Mouse (Mus musculus) brain, embryonic 14.5 days (tissue): ENCODE measurements around the gene Traf7. TPM values are rescaled to one million over a fixed set of nuclear protein-coding genes. Genes with fewer than 3 reads are reported as not detected.

Experiments
- DNase-seq: peaks from one replicate; pipeline ENCODE4 v3.0.0-alpha.2; 2011; ENCODE audit warnings: low read depth
- CTCF ChIP-seq: fragments of 200-500 bp; IDR thresholded peaks from 2 replicates; pipeline ENCODE4 v1.5.1; 2012; ENCODE audit warnings: inconsistent platforms, mild to moderate bottlenecking, moderate library complexity, borderline replicate concordance; ENCODE audit not compliant: insufficient read depth, insufficient read length; ENCODE audit errors: extremely low read depth
- POLR2A ChIP-seq: fragments of 200-500 bp; IDR thresholded peaks from 2 replicates; pipeline ENCODE4 v1.6.1; 2012; ENCODE audit warnings: mild to moderate bottlenecking, inconsistent platforms, borderline replicate concordance; ENCODE audit not compliant: poor library complexity, insufficient read depth, insufficient read length, severe bottlenecking; ENCODE audit errors: extremely low read depth
- polyA plus RNA-seq: library from polyadenylated mRNA; depleted of rRNA; stranded (reverse); fragments of >200 nt; gene quantifications from 2 replicates; pipeline ENCODE4 v1.2.3, GENCODE M21; 2012

Traf7 gene
- polyA plus RNA-seq, 1 experiment, result 310 TPM

DNA sequence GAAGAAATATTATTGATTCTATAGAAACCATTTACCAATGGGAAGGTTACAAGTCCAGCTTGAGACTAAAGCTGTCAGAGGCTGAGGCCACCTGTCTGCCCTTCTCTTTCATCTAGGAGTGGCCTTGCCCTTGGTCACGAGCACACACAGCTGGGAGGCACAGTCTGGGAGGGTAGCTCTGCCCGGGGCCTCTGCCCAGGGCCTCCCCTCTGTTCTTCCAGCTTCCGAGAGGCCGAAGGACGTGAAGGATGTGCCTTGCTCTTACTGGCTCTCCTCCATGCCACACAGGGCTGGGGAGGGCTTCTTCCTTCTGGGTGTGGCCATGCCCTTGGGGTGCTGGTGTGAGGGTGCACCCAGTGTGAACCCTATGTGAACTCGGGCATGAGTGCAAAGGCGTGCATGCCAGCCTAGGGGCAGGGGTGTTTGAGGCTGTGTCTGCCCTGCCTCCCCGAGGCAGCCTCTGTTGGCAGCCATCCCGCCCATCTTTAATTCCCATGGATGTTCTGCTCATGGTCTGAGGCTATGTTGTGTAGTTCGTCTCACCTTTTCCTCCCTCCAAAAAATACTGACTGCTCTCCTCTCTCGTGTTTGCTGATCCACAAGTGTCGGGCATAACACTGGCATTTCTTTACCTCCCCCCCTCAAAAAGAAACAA, 19.8 kb downstream of the Traf7 start:
- no peak for DNase-seq
- TF ChIP-seq CTCF (no peak), POLR2A (no peak)

DNA sequence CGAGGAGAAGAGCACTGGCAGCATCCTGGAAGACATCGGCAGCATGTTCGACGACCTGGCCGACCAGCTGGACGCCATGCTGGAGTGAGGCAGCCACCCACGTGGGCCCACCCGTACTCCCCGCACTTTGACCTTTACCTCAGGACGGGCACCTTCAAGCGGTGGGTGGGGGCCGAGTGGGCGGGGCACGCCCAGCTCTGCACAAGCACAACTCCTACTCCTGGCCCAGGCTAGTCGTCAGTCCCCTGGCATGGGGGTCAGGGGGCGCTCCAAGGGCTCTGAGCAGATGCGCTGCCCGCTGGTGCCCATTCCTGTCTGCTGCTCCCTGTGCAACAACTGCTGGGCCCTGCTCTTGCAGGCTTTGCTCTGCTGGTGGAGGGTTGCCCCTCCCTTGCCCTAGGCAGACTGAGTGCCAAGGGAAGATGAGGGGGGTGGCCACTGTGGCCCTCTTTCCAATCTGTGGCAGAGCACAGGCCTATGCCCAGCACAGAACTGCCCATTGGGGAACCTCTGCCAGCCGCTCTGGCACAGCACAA, 20.5 kb downstream of the Traf7 start:
- DNase-seq, result no peak

DNA sequence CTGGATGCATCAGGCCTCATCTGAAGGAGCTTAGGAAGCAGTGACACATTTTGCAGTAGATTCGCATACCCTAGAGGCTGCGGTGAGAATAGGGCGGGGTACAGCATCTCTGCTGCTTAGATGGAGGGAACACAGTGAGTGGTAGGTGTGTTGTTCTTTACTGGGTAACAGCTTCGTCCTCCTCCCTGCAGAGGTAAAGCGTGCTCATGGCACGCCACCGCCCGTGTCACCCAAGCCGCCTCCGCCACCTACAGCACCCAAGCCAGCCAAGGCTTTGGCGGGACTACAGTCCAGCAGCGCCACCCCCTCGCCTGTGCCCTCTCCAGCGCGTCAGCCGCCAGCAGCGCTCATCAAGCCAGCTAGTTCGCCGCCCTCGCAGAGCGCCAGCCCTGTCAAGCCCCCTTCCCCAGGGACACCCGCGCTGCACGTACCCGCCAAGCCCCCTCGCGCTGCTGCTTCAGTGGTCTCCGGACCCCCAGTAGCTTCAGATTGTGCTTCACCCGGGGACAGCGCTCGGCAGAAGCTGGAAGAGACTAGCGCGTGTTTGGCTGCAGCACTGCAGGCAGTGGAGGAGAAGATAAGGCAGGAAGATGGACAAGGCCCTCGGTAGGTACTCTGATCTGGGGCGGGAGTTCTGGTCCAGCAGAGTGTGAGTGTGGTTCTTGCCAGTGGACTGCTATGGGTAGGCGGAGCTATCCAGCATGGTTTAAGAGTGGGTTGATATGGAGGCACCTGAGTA, 21.2 kb downstream of the Traf7 start:
- DNase-seq, result peak; percentile 47
- TF ChIP-seq POLR2A, result no peak
- no peak for TF ChIP-seq CTCF

More for the DNA sequence above, 20.5 kb downstream of the Traf7 start:
- TF ChIP-seq POLR2A, result no peak
- TF ChIP-seq CTCF, result no peak

DNA sequence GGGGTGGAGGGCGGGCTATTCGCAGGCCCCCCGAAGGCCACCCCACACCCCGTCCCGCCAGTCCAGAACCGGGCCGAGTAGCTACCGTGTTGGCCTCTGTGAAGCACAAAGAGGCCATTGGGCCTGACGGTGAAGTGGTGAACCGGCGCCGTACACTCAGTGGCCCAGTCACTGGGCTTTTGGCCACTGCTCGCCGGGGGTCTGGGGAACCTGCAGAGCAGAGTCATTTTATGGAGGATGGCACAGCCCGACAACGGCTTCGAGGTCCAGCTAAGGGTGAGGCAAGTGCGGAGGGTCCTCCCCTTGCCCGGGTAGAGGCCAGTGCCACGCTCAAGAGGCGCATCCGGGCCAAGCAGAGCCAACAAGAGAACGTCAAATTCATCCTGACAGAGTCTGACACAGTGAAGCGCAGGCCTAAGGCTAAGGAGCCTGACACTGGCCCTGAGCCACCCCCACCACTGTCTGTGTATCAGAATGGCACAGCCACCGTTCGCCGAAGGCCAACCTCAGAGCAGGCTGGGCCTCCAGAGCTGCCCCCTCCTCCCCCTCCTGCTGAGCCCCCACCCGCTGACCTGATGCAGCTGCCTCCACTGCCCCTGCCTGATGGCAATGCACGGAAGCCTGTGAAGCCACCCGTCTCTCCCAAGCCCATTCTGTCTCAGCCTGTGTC, 22.3 kb downstream of the Traf7 start:
- DNase-seq, result no peak

DNA sequence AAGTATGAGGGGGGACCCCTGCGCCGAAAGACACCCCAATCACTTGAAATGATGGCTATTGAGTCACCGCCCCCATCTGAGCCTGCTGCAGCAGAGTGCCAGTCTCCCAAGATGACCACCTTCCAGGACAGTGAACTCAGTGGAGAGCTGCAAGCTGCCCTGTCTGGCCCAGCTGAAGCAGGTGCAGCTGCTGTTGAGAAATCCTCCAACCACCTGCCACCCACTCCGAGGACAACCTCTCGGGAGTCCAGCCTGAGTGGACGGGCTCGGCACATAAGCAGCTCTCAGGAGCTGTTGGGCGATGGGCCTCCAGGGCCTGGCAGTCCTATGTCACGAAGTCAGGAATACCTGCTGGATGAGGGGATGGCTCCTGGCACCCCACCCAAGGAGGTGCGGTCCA, 23.7 kb downstream of the Traf7 start:
- TF ChIP-seq CTCF (no peak), POLR2A (no peak)
- no peak for DNase-seq

More for the DNA sequence above, 22.3 kb downstream of the Traf7 start:
- TF ChIP-seq POLR2A, result no peak
- TF ChIP-seq CTCF, result no peak

DNA sequence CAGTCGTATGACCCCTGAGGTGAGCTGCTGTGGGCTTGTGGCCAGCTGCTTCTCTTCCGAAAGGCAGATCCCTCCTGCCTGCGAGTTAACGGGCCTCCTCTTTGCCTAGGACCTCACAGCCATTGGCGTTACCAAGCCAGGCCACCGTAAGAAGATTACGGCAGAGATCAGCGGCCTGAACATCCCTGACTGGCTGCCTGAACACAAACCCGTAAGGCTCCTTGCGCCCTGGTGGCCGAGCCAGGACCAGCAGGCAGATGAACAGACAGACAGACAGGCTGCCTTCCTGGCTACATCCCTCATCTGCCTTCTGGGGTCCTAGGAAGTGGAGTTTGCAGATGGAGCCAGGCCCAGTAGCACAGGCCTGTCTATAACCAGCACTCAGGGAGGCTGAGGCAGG, 25.5 kb downstream of the Traf7 start:
- no peak for DNase-seq
- TF ChIP-seq POLR2A (no peak), CTCF (peak; percentile 13; the same call in 1 of the 2 replicates)

DNA sequence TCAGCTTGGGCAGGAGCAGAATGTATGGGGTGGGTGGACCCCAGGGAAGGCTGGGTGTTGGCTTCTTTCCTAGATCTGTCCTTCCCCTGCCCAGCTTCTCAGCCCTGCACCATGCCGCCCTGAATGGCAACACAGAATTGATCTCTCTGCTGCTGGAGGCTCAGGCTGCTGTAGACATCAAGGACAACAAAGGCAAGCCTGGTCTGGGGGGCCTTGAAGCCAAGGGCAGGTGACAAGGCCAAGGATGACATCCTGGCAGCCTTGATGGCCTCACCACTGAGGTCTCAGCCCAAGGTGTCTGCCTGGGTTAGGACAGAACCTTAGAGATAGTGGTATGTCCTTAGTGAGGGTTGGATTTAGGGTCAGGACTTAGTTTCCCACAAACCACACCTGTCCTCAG, 31.7 kb downstream of the Traf7 start:
- DNase-seq, result no peak
- TF ChIP-seq POLR2A (no peak), CTCF (no peak)

DNA sequence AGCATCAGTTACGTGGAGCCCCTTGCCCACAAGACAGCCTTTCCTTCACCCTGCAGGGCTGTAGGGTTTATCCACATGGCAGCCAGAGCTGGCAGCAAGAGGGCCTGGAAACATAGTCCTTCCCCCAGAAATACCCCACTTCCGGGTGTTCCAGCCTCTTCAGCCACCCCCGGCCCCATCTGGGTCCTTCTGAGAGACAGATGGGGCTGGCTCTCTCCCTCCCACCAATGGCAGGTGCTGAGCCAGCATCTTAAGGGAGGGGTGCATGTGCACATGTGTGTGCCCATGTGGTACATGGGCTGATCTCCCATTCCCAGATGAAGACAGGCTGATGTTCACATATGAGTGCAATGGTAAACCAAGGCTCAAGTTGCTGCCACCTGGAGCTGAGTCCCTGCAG, 32.3 kb downstream of the Traf7 start:
- peak; percentile 28 for DNase-seq

DNA sequence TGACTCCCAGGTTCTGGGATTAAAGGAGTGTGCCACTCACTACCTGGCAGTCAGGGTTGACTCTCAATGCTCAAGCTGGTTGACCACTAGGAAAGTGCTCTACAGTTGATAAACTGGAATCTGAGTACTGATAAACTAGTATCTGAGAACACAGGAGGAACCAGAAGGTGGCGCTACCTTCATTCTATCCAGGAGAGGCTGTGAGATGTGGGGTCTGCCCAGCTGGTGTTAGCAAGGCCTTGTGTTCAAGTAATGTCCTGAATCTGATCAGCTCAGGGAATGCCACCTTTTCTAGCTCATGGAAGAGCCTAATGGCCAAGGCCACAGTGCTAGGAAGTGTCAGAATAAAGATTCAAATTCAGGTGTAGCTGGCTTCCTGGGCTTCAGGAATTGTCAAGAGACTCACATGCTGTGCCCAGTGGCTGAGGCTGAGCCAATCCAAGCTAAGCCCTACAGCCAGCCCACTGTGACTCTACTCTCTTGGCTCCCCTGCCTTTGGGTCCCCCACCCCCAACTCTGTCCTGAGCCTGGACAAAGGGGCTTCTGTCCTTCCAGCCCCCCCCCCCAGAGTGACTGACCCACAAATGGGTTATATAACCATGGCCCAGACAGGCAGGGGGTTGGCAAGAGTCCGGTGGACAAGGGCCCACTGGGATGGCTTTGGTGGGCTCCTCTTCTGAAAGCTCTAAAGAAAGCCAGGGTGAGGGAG, 33.0 kb downstream of the Traf7 start:
- no peak for TF ChIP-seq POLR2A
- TF ChIP-seq CTCF, result peak; percentile 45; the same call in 1 of the 2 replicates
- peak; percentile 66 for DNase-seq

More for the DNA sequence above, 32.3 kb downstream of the Traf7 start:
- TF ChIP-seq CTCF (no peak), POLR2A (no peak)

DNA sequence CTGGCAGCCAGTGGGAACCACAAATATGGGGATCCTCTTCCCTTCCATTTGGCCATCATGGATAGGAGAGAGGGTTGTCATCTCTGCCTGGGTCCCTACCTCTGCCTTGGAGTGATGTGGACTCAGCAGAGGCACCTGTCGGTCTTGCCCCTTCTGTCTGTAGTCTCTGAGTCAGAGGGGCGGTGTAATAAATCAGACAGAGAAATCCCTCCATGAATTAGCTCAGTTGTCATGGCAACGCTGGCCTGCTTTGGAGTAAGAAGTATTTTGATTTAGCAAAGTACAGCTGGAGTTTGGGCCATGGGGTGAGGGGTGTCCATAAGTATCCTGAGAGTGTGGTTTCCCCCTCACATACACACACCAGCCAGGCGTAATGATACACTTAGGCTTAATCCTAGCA, 37.3 kb downstream of the Traf7 start:
- TF ChIP-seq CTCF (no peak), POLR2A (no peak)
- peak; percentile 65 for DNase-seq

DNA sequence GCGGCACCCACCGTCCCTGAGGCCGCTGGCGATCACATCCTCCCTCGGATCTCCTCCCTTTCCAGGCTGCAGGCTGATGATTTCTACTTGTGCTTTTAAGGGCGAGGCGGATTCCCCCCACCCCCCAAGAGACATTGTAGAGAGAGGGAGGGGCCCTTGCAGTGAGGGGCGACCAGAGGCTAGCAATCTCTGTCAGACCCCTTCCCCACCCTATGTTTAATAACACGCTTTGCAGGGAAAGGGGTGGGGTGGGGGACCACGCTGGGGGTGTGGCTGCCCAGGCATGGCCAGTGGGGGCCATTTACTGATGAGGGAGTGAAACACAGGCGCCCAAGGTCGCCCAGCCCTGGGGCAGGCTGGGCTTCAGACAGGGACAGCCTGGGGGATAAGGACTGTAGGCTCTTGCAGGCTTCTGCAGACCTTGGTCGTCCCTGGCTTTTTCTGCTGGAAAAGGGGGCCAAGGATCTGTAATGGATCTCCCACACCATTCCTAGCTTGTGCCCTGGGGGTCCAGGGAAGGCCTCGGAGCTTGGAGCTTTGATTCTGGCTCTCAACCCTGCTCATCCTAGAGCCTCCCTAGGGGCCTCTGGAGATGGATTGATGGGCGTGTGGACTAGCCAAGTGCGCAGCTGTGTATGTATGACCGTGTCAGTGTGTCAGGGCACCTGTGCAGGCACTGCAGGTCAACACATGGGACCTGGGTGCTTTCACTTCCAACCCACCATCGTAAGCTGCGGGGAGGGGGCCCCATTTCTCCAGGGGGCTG, 38.3 kb downstream of the Traf7 start:
- TF ChIP-seq POLR2A (0 out of 2 replicates have a peak, but pooled peaks have one; percentile 5), CTCF (no peak)
- DNase-seq, result no peak
